Mouse (Mus musculus) liver, embryonic 13.5 days (tissue): ENCODE results near the gene Nisch. TPM values are rescaled to one million over a fixed set of nuclear protein-coding genes. Genes with fewer than 3 reads are reported as not detected.

ENCODE experiments used
- ATAC-seq: fragments of 200-750 bp; cut with Nextera tagmentation; 2 replicates; pipeline ENCODE4 v1.8.0; 2017; ENCODE audit warnings: low read depth, mild to moderate bottlenecking, moderate number of reproducible peaks, moderate library complexity
- DNase-seq: peaks from one replicate; pipeline ENCODE4 v3.0.0; 2022
- H3K27ac ChIP-seq: fragments of 300-500 bp; sonication (generic); 2 replicates; pipeline ENCODE4 v1.5.1; 2015; ENCODE audit warnings: moderate library complexity, mild to moderate bottlenecking, inconsistent platforms
- H3K27me3 ChIP-seq: fragments of 300-500 bp; sonication (generic); 2 replicates; pipeline ENCODE4 v1.6.1; 2015; ENCODE audit warnings: mild to moderate bottlenecking, inconsistent platforms
- H3K36me3 ChIP-seq: fragments of 300-500 bp; sonication (generic); 2 replicates; pipeline ENCODE4 v1.6.1; 2015; ENCODE audit warnings: mild to moderate bottlenecking, inconsistent platforms
- H3K4me1 ChIP-seq: fragments of 300-500 bp; sonication (generic); replicated peaks from 2 replicates; pipeline ENCODE4 v1.6.1; 2015; ENCODE audit warnings: inconsistent platforms
- H3K4me2 ChIP-seq: fragments of 300-500 bp; sonication (generic); 2 replicates; pipeline ENCODE4 v1.6.1; 2015; ENCODE audit warnings: inconsistent platforms, mild to moderate bottlenecking, moderate library complexity
- H3K4me3 ChIP-seq: fragments of 300-500 bp; sonication (generic); replicated peaks from 2 replicates; pipeline ENCODE4 v1.5.1; 2015; ENCODE audit warnings: mild to moderate bottlenecking, inconsistent platforms
- H3K9ac ChIP-seq: fragments of 300-500 bp; sonication (generic); 2 replicates; pipeline ENCODE4 v1.6.1; 2015; ENCODE audit warnings: mild to moderate bottlenecking, inconsistent platforms
- H3K9me3 ChIP-seq: fragments of 300-500 bp; sonication (generic); replicated peaks from 2 replicates; pipeline ENCODE4 v1.6.1; 2016; ENCODE audit warnings: inconsistent platforms
- WGBS: fragments of 180-500 bp; shearing (Covaris S2); methylation state at CpG from one replicate; pipeline ENCODE4 v1.1.7; 2015; ENCODE audit not compliant: insufficient replicate concordance; 5-methylcytosine and 5-hydroxymethylcytosine counted together
- polyA plus RNA-seq: library from polyadenylated mRNA; unstranded; fragments of >200 nt; fragmentation: Nextera tagmentation; extraction: Ambion mirVana; gene quantifications from 2 replicates; pipeline ENCODE4 v1.2.1, GENCODE M21; 2015

The Nisch gene
- polyA plus RNA-seq, 1 experiment from 2014 or later: 77.9 TPM

DNA sequence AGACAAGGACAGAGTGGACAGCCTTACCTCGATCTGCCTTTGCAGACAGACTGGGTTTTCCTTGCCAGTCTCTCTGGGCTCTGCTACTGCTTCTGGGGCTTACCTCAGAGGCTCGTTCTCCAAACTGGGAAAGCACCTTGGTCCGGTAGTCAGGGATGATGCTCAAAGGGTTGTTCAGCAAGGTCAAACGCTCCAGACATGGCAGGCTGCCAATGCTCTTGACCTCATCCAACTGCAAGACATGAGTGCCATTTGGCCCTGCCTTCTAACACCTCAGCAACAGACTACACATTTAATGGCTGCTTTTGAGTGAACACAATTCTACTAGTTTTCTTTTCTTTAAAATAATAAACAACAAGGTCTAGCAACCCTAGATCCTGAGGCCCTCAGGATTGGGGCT is 30.1 kb downstream of the Nisch start:
- no peak overlapping the region for H3K4me3 ChIP-seq
- H3K36me3 ChIP-seq: peaks cover 100% of the 10 kb centered on the region
- H3K27me3 ChIP-seq: no peaks in the 10 kb centered on the region
- ATAC-seq: no peak
- peaks cover 42% of the 10 kb centered on the region for H3K4me1 ChIP-seq
- DNase-seq: no peak
- no peak overlapping the region for H3K27ac ChIP-seq
- 77% methylated on average over 4 of the region's 4 CpGs for WGBS
- H3K9ac ChIP-seq: no peak overlapping the region
- H3K9me3 ChIP-seq: no peaks in the 10 kb centered on the region
- H3K4me2 ChIP-seq: no peak overlapping the region

DNA sequence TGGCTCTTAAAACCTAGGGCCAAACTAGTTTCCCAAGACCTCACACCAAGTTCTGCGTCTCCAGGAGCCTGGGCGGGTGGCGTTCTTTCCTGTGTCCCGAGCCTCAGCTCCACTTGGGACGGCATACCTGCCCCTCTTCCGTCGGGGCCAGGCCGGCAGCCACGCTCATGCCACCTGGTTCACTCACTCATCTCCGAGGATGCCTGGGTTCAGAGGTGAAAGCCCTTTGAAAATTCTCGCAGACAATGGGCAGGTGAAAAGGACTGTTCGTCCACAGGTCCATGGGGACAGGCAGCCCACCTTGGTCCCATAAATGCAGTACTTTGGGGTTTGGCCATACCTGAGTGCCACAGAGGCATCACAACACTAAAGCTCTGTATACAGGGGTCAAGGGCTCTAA is 32.6 kb downstream of the Nisch start:
- Histone ChIP-seq H3K27ac (peak overlapping the region; percentile 70), H3K4me1 (peaks cover 42% of the 10 kb centered on the region), H3K4me2 (no peak overlapping the region), H3K27me3 (no peaks in the 10 kb centered on the region), H3K4me3 (no peak overlapping the region), H3K36me3 (peaks cover 99% of the 10 kb centered on the region), H3K9me3 (no peaks in the 10 kb centered on the region), H3K9ac (no peak overlapping the region)
- no peak for DNase-seq
- ATAC-seq: no peak
- 87% methylated on average over 12 of the region's 12 CpGs for WGBS

DNA sequence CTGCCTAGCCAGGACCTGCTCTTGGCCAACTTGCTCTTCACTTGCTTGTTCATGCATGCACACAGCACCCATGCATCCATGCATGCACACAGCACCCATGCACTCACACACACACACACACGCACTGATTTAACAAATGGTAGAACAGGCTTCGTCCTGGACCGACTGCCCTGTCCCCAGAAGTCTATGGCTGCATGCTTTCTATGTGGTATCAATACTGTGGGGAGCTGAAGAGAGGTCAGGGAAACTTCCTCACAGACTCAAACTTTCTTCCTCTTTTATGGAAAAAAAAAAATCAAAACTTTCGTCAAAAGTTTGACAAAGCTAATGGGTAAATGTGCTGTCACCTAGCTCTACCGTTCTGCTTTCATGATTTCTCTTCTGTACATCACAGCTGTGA is 33.2 kb downstream of the Nisch start:
- peaks cover 99% of the 10 kb centered on the region for H3K36me3 ChIP-seq
- peak overlapping the region; percentile 70 for H3K27ac ChIP-seq
- H3K9ac ChIP-seq: no peak overlapping the region
- H3K9me3 ChIP-seq: no peaks in the 10 kb centered on the region
- 58% methylated on average over 5 of the region's 5 CpGs for WGBS
- ATAC-seq (0 out of 2 replicates have a peak, but pooled peaks have one; percentile 4), DNase-seq (no peak)
- H3K4me1 ChIP-seq: peaks cover 39% of the 10 kb centered on the region
- H3K27me3 ChIP-seq: no peaks in the 10 kb centered on the region
- no peak overlapping the region for H3K4me2 ChIP-seq
- H3K4me3 ChIP-seq: no peak overlapping the region

DNA sequence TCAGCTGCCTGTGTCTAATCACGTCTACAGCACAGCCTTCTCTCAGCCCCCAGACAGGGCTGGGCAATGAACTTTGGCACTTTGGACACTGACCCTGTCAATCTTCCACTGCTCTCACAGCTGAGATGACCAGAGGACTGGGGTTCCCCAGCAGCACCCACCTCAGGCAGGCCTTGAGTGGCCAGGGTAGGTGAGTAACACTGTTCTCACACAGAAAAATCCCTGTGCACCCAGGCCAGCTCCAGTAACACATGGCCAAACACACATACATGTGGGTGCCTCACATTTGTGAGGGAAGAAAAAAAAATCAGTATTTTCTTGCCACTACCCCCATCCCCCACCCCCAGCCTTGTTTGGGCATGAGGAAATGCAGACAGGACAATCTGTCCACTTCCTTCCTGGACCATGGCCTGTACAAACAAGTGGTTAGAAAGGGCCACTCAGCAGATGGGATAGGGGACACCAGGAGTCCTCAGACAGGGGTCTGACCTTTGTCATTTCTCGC is 33.9 kb downstream of the Nisch start:
- no peak overlapping the region for H3K4me3 ChIP-seq

DNA sequence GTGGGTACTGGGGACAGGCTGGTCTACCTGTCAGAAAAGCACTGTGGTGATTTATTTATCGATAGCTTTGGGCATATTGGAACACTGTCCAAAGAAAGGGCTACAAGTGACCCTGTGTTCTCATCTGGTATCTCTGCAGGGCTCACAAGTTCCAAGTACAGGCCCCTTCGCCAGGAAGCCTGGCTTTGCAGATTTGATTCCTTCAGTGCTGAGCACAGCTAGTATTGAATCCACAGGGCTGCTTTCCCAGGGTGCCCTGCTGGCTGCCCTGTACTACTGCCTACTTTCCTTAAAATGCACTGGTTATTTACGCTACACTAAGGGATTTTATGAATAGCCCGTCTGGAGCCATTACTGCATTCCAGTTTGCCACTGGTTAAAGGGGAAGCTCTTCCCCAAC is 35.2 kb downstream of the Nisch start:
- H3K9me3 ChIP-seq: no peaks in the 10 kb centered on the region
- no peaks in the 10 kb centered on the region for H3K27me3 ChIP-seq
- DNase-seq (no peak), ATAC-seq (no peak)
- H3K4me1 ChIP-seq: peaks cover 35% of the 10 kb centered on the region
- H3K27ac ChIP-seq: 0 out of 2 replicates have a peak overlapping the region, but pooled peaks have one; percentile 63
- peaks cover 97% of the 10 kb centered on the region for H3K36me3 ChIP-seq
- no peak overlapping the region for H3K4me3 ChIP-seq
- WGBS: 86% methylated on average over 4 of the region's 4 CpGs
- no peak overlapping the region for H3K4me2 ChIP-seq
- no peak overlapping the region for H3K9ac ChIP-seq

More for the DNA sequence above, 33.9 kb downstream of the Nisch start:
- Histone ChIP-seq H3K9me3 (no peaks in the 10 kb centered on the region), H3K27ac (peak overlapping the region; percentile 70), H3K4me2 (no peak overlapping the region), H3K36me3 (peaks cover 97% of the 10 kb centered on the region), H3K4me1 (peaks cover 39% of the 10 kb centered on the region), H3K27me3 (no peaks in the 10 kb centered on the region), H3K9ac (no peak overlapping the region; the same call in 1 of the 2 replicates)
- 68% methylated on average over 2 of the region's 2 CpGs for WGBS
- DNase-seq (no peak), ATAC-seq (peak; percentile 57)

DNA sequence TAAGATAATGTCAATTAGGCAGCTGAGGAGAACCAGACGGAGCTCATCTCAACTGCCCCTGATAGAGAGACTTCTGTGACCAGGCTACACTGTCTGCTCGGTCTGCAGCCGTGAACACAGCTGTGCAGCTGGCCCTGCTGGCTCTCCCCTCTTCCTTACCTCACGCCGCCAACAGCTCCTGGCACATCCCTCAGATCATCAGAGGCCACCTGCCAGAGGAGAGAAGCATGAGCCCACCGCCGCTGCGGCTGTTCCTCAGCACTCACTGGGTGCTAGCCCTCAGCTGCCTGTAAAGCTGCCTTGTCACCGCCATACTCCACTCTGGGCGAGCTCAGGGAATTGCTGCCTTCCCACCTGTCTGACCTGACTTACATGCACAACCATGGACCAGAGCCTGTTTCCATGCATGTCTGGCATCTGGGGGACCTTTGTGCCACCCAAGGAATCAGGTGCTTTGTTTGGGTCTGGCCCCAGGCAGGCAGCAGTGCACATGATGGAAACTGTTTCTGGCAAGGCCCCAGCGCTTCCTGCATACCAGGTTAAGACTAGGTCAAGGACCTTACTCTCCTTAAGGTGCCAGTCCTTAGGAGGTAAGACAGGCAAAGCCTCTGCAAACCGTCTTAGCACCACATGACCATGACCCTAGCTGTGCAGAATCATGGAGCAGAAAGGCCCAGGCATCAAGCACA is 36.9 kb downstream of the Nisch start:
- Histone ChIP-seq H3K9ac (no peak overlapping the region), H3K9me3 (no peaks in the 10 kb centered on the region), H3K27ac (no peak overlapping the region), H3K4me2 (no peak overlapping the region), H3K4me1 (peaks cover 29% of the 10 kb centered on the region), H3K27me3 (no peaks in the 10 kb centered on the region), H3K4me3 (no peak overlapping the region), H3K36me3 (peaks cover 97% of the 10 kb centered on the region)
- 78% methylated on average over 12 of the region's 12 CpGs for WGBS
- no peak for DNase-seq
- no peak for ATAC-seq

DNA sequence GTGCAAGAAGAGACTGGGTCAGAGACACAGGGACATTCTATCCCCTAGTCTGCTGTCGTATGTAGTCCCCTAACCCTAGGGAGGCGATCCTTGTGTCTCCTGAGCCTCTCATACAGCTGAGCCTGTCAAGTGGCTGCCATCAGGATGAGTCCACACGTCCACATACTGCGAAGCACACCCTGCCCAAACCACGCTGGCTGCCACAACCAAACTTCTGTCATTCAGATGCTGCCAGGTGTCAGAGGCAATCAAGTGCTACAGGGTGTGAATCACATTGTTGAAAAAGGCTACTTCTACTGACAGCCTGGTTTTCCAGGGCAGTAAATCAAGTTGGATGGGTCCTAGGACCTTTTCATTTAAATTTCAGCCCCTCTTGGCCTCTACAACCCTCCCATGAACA is 39.0 kb downstream of the Nisch start:
- WGBS: 87% methylated on average over 5 of the region's 5 CpGs
- no peak overlapping the region for H3K27ac ChIP-seq
- H3K9me3 ChIP-seq: no peaks in the 10 kb centered on the region
- ATAC-seq (no peak), DNase-seq (no peak)
- no peak overlapping the region for H3K4me3 ChIP-seq
- no peak overlapping the region for H3K9ac ChIP-seq
- H3K4me2 ChIP-seq: no peak overlapping the region
- peaks cover 97% of the 10 kb centered on the region for H3K36me3 ChIP-seq
- H3K4me1 ChIP-seq: peaks cover 9% of the 10 kb centered on the region; the same call in 1 of the 2 replicates
- no peaks in the 10 kb centered on the region for H3K27me3 ChIP-seq

DNA sequence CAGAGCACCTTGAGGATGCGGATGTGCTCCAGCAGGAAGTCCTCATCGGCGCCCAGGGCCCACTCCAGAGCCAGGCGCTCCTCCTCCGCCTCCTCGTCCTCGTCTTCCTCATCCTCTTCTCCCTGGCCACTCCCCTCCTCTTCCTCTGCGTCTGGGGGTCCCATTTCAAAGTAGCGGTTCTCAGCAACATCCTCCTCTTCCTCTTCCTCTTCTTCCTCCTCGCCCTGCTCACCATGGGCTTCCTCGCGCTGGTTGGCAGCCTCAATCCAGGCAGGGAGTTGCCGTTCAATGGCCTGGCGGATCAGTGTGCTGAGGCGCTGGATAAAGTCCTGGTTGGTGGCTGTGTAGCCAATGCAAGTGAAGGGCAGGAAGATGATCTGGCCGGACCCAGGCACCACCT is 39.5 kb downstream of the Nisch start:
- Histone ChIP-seq H3K4me1 (peaks cover 5% of the 10 kb centered on the region; the same call in 1 of the 2 replicates), H3K4me3 (no peak overlapping the region), H3K27ac (no peak overlapping the region), H3K4me2 (no peak overlapping the region), H3K9me3 (no peaks in the 10 kb centered on the region), H3K36me3 (peaks cover 97% of the 10 kb centered on the region), H3K27me3 (no peaks in the 10 kb centered on the region), H3K9ac (no peak overlapping the region)
- 80% methylated on average over 16 of the region's 16 CpGs for WGBS
- ATAC-seq (no peak), DNase-seq (no peak)

DNA sequence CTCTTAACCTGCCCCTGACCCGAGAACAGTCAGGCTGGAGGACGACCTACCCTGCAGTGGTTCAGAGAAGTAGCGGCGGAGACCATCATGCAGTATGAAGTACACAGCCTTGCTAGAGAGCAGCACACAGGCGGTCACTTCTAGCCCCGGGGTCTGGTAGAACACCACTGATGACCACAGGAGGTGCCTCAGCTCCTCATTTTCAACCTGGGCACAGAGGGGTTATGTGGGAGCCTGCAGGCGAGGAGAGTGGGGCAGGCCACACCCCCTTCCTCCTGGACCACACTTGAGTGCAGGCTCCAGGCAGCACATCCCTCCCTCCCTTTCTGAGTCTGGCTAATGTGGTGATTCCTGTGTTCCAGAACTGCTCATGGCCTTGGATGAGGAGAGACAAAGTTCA is 43.2 kb downstream of the Nisch start:
- Histone ChIP-seq H3K9ac (no peak overlapping the region), H3K4me2 (no peak overlapping the region), H3K4me1 (peaks cover 15% of the 10 kb centered on the region), H3K27ac (no peak overlapping the region), H3K27me3 (peaks cover 4% of the 10 kb centered on the region; the same call in 1 of the 2 replicates), H3K4me3 (no peak overlapping the region), H3K36me3 (peaks cover 82% of the 10 kb centered on the region), H3K9me3 (no peaks in the 10 kb centered on the region)
- no peak for ATAC-seq
- no peak for DNase-seq
- WGBS: 84% methylated on average over 7 of the region's 7 CpGs

DNA sequence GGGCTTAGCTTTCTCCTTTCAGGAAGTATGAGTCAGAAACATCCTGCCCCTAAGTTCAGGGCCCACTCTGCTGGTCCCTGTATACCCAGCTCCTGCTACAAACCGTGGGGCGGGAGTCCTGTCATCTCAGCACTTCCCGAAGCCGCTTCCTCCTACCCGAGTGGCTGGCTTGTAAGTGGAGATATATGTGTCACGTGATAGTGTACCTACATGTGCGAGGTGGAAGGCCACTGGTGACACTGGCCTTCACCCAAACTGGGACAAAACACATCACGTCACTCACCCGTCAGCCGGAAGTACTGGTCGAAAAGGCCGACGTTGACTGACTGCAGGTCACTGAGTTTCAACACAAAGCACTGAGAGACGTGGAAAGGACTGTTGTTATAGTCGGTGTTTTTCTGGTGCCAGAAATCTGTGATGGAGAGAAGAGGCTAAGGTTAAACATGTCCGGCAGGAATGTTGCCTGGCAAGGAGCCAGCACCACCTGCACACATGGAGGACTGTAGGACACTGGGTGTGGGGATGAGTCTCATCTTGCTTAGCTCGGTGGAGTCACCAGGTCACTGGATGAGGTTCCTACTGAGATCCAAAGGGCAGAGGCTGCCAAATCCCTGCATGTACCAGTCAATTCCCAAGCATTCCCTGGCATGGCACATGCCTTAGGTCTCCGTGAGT is 43.8 kb downstream of the Nisch start:
- ATAC-seq (0 out of 2 replicates have a peak, but pooled peaks have one; percentile 22), DNase-seq (no peak)
- Histone ChIP-seq H3K4me2 (no peak overlapping the region), H3K27me3 (peaks cover 10% of the 10 kb centered on the region), H3K9me3 (no peaks in the 10 kb centered on the region), H3K4me1 (peaks cover 20% of the 10 kb centered on the region), H3K9ac (no peak overlapping the region), H3K27ac (no peak overlapping the region), H3K36me3 (peaks cover 78% of the 10 kb centered on the region), H3K4me3 (no peak overlapping the region)
- 76% methylated on average over 18 of the region's 18 CpGs for WGBS

DNA sequence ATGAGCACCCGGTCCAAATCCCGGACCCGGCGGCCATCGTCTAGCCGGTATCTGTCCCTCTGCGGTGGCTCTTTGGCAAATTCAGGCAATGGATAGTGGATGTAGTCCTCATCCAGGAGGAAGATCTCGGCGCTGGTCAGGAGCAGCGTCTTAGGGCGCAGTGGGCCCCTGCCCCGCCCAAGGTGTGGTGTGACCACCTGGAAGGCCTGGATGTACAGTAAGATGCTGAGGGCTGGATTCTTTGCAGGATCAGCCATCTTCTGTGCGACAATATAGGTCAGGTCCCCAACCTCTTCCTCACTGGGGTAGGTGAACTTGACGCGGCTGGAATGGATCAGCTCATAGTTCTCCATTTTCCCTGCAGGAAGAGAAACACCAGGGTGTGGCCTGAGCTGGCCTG is 44.9 kb downstream of the Nisch start:
- Histone ChIP-seq H3K27ac (no peak overlapping the region), H3K36me3 (peaks cover 67% of the 10 kb centered on the region), H3K4me2 (no peak overlapping the region), H3K27me3 (peaks cover 21% of the 10 kb centered on the region), H3K9ac (no peak overlapping the region), H3K9me3 (no peaks in the 10 kb centered on the region), H3K4me3 (no peak overlapping the region), H3K4me1 (peaks cover 30% of the 10 kb centered on the region)
- ATAC-seq: no peak
- no peak for DNase-seq
- 90% methylated on average over 15 of the region's 15 CpGs for WGBS
